Mouse (Mus musculus): Measurements from ENCODE around the gene Clmp. TPM values are rescaled to one million over a fixed set of nuclear protein-coding genes. Genes with fewer than 3 reads are reported as not detected.

Clmp gene
- polyA plus RNA-seq, 1 experiment from 2014 or later, result 42.9 TPM

Other genes starting within 250 kb of the Clmp start
- 3.8 and 7.3 TPM in 2 replicates for gene Gramd1b, start 154.6 kb upstream of the Clmp start, polyA plus RNA-seq (2014; fragmentation: Nextera tagmentation; extraction: Ambion mirVana)
- not detected in 2 replicates for gene Gm21915, start 15.3 kb upstream of the Clmp start, polyA plus RNA-seq (2014; fragmentation: Nextera tagmentation; extraction: Ambion mirVana)
- gene Hspa8, start 115.0 kb downstream of the Clmp start, polyA plus RNA-seq (2014; fragmentation: Nextera tagmentation; extraction: Ambion mirVana), result 2,119 and 2,394 TPM in 2 replicates
- 0.07 TPM in 1 of 2 replicates, not detected in the other for gene Bsx, start 188.2 kb downstream of the Clmp start, polyA plus RNA-seq (2014; fragmentation: Nextera tagmentation; extraction: Ambion mirVana)